Mouse (Mus musculus): Measurements from ENCODE around the gene Glp2r.
A peak's percentile ranks its signal among the peaks of the same experiment; 100 is the strongest.

Gene Glp2r

GRCm38 (mm10) chr11:67728726-67729125, 42.2 kb downstream of the Glp2r start:
- DNase-seq (ENCODE audit: low spot score in 2 of 2): no peak

GRCm38 (mm10) chr11:67727095-67727494, 43.9 kb downstream of the Glp2r start:
- DNase-seq (ENCODE audit: low spot score in 2 of 2): no peak

DNA sequence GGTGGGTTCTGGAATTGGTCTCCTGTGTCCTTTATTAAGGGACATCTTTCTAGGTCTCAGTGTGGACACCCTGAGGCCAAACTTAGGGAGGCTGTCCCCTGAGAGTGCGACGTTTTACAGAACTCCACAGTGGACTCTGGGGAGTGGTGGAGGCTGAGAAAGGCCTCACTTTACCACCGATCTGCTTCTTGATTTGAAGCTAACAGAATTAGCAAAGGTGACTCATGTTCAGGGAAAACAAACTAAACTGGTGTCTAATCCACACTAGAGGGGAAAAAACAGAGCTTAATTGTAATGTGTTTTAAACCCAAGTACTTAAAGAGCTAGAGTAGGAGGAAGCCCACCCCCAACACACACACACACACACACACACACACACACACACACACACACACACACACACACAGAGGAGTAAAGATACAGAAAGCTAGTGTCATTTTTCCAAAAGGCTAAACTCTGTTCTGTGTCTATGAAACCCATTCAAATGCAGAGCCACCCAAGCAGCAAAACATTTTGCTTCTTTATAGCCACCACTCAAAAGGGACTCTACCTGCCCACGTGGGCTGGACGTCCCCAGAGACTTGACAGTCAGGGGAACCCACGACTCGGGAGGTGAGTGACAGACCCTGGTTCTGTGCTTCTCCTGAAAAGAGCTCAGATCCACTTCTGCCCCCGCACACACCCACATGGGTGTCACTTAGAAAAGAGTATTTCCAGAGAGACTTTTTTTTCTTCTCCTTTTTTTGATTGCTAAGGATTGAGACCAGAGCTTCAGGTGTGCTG, 47.5 kb downstream of the Glp2r start:
- DNase-seq (ENCODE audit: low spot score in 2 of 2): no peak

DNA sequence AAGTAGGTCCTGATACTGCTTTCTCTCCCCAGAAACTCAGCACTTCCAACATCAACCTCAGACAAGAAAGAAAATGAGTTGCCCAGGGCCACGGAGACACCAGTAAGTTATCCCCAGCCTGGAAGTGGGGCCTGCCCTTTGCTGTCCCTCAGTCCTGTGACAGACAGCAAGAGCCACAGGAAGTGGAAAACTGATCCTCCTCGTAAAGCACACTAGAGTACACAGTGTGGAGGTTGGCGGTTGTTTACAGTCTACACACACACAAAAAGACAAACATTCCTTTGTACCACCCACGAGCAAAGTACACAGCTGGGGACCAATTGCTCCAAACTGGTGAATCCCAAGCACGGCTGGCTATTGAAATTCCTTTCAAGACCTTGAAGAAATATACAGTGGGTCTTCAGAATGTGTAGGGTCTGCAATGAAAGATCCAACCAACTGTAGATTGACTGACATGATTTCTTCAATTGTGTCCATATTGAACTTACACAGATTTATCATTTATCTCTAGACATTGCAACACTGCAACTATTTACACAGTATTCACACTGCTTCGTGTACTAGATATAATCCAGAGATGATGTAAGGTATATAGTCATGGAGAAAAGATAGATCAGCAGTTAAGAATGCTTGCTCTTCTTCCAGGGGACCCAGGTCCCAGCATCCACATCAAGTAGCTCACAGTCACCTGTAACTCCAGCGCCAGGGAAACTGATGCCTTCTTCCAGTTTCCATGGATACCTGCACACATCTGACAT, 48.4 kb downstream of the Glp2r start:
- DNase-seq (ENCODE audit: low spot score in 2 of 2): no peak

DNA sequence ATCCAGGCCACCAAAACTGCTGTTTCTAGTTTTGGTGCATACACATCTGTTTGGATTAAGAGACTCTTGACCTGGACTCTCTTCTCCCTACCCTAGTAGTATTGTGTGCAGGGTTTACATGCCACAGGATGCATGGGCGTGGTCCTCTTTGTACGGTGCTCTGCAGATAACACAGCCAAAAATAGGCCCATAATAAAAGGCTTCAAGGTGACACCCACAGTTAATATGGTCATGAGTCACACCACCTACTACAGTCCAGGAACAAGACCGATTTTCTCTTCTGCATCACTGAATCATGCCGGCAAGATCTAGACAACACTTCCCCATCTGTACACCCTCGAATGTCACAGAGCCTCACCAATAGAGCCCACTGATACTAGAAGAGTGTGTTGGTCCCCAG, 49.5 kb downstream of the Glp2r start:
- DNase-seq (ENCODE audit: low spot score in 2 of 2): no peak

DNA sequence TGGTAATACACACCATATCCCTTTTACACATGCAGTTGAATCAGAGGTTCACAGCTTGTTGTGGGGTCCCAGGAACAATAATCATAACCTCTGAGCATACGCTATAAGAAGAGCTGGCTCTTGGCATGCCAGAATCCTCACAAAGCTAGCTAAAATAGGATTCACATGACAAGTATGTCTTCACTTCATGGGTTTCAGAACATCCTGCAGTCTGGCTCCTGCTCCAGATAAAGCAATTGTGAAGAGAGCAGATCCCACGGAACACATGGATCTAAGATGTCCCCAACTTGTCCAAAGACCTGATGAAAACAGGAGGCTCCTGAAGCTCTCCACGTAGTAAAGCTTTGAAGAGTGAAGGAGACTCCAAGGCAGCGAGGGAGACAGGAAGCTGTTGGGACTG, 55.6 kb downstream of the Glp2r start:
- no peak for DNase-seq (ENCODE audit: low spot score in 2 of 2)

DNA sequence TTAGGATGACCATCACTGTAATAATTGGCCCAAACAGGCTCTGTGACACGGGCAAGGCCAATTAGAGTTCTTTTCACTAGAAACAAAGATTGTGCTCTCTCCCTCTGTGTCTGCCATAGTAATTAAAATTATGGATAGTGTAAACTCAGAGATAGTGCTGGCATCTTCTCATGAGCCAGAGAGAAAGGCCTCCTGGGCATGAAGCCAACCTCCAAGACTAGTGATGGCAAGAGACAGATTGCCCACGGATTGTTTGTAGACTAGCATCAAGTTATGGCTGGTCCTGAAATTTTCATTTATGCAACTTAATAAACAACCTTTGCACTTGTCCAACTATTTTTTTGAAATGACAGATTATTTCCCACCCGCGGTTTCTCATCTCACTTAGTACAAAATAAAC, 58.0 kb downstream of the Glp2r start:
- no peak for DNase-seq (ENCODE audit: low spot score in 2 of 2)

DNA sequence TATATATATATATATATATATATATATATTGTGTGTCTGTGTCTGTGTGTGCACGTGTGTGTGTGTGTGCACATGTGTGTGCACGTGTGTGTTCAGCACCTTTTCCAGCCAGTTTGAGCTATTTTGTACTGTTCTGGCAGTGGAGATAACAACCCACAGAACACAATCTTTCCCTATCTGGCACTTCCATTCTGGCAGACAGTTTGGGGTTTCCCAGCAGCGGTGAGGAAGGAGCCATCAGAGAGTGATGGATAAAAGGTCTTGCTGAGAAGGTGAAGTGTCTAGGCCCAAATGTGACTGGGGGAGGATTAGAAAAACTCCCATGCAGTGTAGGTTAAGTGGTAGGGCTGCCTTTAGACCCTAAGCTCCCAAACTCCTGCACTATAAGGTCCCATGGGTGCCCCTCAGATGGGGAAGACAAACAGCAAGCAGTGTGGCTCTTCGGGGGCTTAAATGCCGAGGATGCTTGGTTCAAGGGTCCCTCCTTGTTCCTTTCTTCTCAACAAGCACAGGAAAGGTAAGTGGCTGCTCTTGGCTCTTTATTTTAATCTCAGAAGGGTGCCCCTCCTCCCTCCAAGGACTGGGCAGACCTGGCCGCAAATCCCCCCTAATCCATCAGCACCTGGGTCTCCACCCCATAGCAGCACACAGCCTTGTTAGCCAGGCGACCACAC, 76.1 kb downstream of the Glp2r start, which contains the start of gene Rcvrn:
Rcvrn (plus strand) TSS at position 624 of the 674 bp plus-strand sequence.
- DNase-seq (ENCODE audit: low spot score in 2 of 2): no peak

DNA sequence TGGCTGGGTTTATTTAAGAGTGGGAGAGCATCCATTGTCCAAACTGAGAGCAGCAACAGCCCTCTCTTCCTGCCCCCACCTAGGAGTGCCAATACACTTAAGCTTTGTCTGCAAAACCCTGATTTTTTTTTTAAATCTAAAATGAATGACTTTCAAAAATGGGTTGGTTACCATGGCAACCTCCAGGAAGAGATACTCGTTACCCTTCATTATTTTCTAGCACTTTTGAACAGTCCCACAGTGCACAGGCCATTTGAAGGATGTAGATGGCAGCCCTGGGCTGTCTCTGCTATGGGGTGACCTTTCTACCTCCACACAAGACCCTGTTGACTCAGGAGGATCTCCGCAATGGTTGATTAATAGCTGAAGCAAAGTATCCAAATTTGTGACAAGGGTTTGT, 84.8 kb downstream of the Glp2r start:
- DNase-seq (ENCODE audit: low spot score in 2 of 2): no peak

DNA sequence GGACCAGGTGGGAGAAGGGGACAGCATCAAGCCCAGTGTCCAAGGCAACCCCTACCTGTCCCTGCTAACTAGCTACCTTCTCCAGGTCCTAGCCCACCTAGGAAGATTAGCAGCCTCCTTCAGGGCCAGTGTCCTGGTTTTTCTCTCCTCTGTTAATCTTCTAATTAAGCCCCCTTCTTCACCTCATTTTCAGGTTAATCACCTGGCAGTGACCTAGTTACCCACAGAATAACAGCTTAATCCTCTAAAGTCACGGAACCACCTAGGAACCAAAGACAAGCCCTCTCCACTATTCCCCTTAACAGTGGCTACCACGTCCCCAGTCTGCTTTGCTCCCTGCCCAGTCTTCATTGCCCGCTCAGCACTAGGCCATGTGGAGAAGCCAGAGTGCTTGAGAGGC, 89.1 kb downstream of the Glp2r start:
- DNase-seq (ENCODE audit: low spot score in 2 of 2): no peak

DNA sequence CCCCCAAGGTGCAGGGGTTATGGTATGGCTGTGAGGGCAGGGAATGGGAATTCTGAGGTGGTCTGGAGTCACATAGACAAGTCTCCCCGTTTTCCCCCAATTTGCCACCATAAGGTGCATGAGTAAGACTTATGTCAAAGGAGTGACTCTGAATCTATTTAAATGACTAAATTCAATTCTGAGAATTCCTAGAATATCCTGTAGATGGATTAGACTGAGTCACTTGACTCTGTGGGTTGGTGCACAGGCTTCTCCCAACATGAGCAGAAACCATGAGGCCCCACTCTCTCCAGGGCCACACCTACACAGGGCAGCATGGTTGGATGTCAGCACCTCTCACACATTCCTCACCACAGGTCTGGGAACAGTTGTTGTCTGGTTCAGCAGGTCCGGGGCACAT, 91.0 kb downstream of the Glp2r start:
- no peak for DNase-seq (ENCODE audit: low spot score in 2 of 2)

DNA sequence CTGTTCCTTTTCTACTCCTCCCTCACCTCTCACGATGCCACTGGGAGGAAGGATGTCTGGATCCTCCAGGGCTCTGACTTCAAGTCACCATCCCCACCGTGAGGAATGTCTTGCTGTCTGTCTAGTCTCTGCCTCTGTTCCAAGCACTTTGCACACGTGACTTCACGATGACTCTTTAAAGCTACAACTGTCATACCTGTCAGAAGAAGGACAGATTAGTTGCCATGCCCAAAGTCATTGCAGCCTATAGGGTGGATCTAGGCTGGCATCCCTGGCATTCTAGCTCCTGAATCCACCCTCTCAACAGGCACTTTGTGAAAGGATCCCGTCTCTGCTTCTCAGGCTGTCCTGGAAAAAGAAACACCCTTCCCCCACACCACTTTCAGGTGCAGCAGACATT, 91.7 kb downstream of the Glp2r start:
- DNase-seq (ENCODE audit: low spot score in 2 of 2): no peak

DNA sequence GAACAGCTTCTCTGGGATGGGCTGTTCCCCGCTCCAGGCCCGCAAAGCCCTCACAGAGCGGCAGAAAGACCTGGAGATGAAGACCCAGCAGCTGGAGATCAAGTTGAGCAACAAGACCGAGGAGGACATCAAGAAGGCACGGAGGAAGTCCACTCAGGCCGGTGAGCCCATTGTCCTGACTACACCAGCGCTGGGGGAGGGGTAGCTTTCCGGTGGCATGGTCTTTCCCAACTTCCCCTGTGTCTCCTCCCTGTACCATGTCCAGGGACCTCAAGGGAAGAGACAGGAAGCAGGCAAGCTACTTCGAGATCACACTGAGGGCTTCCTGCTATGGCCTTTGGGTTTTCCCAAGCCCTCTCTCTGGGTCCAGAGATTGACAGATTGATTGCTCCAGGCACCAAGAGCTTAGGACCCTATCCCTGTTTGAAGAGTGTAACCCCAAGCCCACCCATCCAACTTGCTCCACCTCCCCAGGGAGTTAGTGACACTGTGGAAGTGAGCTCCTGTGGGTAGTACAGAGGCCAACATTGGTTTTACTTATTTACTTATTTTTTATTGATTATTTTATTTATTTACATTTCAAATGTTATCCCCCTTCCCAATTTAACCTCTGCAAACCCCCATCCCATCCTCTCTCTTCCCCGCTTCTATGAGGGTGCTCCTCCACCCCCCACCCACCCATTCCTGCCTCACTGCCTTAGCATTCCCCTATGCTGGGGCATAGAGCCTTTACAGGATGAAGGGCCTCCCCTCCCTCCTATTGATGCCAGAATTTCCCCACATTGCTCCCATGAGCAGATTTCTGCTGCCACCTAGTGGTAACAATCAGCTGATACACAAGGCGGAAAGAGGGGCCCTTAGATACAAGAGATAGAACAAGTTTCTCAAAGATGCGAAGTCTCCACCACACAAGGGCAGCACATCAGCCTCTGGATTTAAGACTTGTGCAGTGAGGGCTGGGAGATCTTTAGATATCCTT, 95.1 kb downstream of the Glp2r start:
- DNase-seq (ENCODE audit: low spot score in 2 of 2): no peak

DNA sequence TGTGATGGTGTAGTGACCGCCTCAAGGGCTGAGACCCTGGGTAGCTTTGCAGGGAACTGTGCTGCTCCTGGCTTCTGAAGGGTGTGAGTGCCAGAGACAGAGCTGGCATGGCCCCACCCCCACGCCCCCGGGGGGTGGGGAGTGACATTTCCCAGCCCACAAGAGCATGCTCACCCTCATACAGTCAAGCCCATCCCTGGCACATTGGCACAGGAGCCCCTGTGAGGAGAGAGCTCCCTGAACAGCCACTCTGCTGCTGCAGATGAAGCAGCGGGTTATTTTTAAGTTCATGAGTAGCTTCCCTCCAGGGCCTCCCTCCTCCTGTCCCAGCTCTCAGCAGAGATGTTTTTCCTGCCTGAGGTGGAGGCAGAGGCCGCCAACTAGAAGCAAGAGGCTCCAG, 98.8 kb downstream of the Glp2r start:
- no peak for DNase-seq (ENCODE audit: low spot score in 2 of 2)

DNA sequence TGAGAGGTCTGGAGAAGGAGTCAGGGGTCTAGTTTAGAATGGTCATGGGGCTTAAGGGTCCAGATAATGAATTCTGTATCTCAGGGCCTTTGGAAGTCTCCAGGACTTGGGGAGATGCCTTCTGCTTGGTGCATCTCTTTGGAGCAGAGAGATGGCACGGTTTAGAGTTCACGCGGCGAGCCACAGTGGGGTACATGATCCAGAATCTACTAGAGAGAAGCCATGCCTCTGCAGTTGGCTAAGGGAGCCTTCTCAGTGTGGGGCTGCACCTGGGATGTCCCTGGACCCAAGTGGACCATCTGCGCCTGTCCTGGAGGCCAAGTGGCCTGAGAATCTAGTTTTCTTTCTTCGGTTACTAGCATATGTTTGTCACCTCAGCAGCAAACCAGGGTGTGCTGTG, 100.9 kb downstream of the Glp2r start:
- DNase-seq (ENCODE audit: low spot score in 2 of 2): no peak

DNA sequence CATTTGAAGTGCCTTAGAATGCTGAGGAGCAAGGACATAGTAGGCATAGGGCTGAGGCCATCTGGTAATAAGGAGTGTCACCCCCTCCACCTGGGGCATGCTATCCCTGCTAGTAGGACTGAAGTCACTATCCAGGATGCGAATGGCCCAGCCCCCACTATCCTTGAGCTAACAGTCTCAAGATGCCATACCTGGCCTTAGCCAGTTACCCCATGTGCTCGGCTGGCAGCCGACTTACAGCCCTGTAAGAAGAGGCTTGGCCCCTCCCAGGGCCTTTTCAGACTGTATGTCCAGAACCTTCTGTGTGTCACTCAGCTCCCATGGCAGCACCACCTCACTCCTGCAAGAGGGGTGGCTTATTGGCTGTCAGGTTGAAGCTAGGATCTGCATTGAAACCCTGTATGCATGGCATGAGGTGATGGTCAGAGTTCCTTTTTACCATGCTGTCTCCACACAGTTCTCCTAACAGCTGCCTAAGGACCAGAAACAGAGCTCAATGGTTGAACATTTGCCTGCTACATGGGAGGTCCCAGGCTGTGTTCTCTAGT, 102.4 kb downstream of the Glp2r start:
- DNase-seq (ENCODE audit: low spot score in 2 of 2): no peak

DNA sequence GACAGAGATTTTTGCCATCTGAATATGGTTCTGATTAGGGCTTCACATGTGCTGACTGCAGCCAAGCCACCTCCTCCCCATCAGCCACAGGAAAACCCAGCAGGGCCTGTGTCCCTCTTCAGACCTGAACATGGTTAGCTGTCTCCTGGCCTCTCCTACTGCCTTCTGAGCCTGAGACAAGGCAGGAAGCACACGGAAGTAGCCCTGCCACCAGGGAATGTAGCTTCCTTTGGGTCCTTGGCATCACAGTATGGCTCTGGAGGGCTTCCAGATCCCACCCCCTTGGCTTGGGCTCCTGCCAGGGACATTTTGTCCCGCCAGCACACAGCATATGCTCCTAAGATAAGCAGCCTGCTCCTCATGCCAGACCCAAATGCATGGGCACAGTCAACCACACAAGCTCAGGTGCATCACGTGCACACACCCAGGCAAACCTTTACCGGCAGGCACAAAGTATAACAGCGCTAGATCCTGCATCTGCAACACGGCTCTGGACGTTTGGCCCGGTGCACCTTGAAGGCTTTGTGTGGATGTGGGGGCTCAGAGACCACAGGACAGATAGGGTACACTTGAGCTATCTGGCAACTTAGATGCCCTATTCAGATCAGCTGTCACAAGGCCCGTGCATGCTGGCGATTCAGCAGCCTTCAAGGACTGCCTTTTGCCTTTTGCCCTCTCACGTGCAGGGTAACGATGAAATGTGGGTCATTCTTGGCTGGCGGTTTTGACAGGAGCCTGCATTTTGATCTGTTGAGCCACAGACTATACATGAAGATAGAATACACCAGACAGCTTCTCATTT, 103.2 kb downstream of the Glp2r start:
- DNase-seq (ENCODE audit: low spot score in 2 of 2): peak in 1 of 2 experiments; percentile 63

GRCm38 (mm10) chr11:67666129-67666528, 104.8 kb downstream of the Glp2r start:
- no peak for DNase-seq (ENCODE audit: low spot score in 2 of 2)

DNA sequence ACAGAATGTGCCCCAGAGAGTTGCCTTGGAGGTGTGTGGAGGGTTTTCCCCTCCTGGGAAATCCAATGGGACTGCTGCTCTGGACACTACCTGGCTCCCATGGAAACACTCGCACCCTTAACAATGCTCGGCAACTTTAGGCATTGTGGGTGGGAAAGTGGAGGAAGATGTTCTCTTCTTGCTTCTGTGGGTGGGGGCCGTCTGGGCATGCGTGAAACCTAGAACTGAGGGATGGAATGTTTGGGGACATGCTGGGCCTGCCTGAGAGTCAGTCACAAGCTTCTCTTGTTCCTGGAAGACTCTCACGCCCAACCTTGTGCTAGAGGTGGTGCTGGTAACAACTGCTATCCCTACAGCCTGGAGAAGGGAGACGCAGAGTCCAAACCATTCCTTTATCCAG, 106.0 kb downstream of the Glp2r start:
- no peak for DNase-seq (ENCODE audit: low spot score in 2 of 2)

- no peak for DNase-seq (ENCODE audit: low spot score in 2 of 2)
These were observed 106.7 kb downstream of the Glp2r start for GRCm38 (mm10) chr11:67664261-67664660.
